Mouse (Mus musculus): ENCODE results near the gene Ddah1.

- TF ChIP-seq CTCF (IDR thresholded peaks at IDR 0.05; ENCODE audit: insufficient read depth, low read length) (no peak), POLR2A (IDR thresholded peaks at IDR 0.05; ENCODE audit: borderline replicate concordance, extremely low read depth, low read depth, low read length) (no peak)
Measured at GRCm38 (mm10) chr3:145862521-145862920, 104.0 kb downstream of the Ddah1 start.
